Mouse (Mus musculus) kidney, adult 2 months (tissue): ENCODE data around the gene Slc12a8. TPM values are rescaled to one million over a fixed set of nuclear protein-coding genes. Genes with fewer than 3 reads are reported as not detected.
A peak's percentile ranks its signal among the peaks of the same experiment; 100 is the strongest.

ENCODE experiments used
- DNase-seq: peaks from one replicate; pipeline ENCODE4 v3.0.0; 2021
- H3K27ac ChIP-seq: fragments of 200-500 bp; 2 replicates; pipeline ENCODE4 v1.5.1; 2012; ENCODE audit warnings: low read depth, low read length, control low read depth, inconsistent platforms; ENCODE audit not compliant: insufficient read depth
- H3K27me3 ChIP-seq: fragments of 200-500 bp; replicated peaks from 2 replicates; pipeline ENCODE4 v1.6.1; 2012; ENCODE audit warnings: mild to moderate bottlenecking, moderate library complexity, low read length, inconsistent platforms; ENCODE audit not compliant: control insufficient read depth, insufficient read depth
- H3K36me3 ChIP-seq: fragments of 200-500 bp; 2 replicates; pipeline ENCODE4 v1.6.1; 2012; ENCODE audit warnings: mild to moderate bottlenecking, moderate library complexity, low read length, inconsistent platforms; ENCODE audit not compliant: control insufficient read depth, insufficient read depth
- H3K4me1 ChIP-seq: fragments of 200-500 bp; 2 replicates; pipeline ENCODE4 v1.6.1; 2011; ENCODE audit warnings: low read length; ENCODE audit not compliant: control insufficient read depth, insufficient read depth
- H3K4me3 ChIP-seq: fragments of 200-500 bp; 2 replicates; pipeline ENCODE4 v1.5.1; 2011; ENCODE audit warnings: mild to moderate bottlenecking, low read depth, low read length, control low read depth; ENCODE audit not compliant: insufficient read depth
- CTCF ChIP-seq: fragments of 200-500 bp; conservative IDR thresholded peaks from 2 replicates; pipeline ENCODE4 v1.5.1; 2011; ENCODE audit warnings: low read depth, mild to moderate bottlenecking, control low read depth, low read length, moderate library complexity, mixed read lengths; ENCODE audit not compliant: insufficient read depth, insufficient read length
- POLR2A ChIP-seq: fragments of 200-500 bp; IDR thresholded peaks from one replicate; pipeline ENCODE4 v1.6.1; 2011; ENCODE audit warnings: low read depth, low read length, control low read depth
- WGBS: fragments of 180-500 bp; shearing (Covaris S2); methylation state at CpG from one replicate; pipeline ENCODE4 v1.1.7; 2018; 5-methylcytosine and 5-hydroxymethylcytosine counted together
- polyA plus RNA-seq: library from polyadenylated mRNA; depleted of rRNA; stranded (reverse); fragments of >200 nt; gene quantifications from 2 replicates; pipeline ENCODE4 v1.2.3, GENCODE M21; 2012

Slc12a8 gene
- polyA plus RNA-seq, 1 experiment = 0.50 TPM

DNA sequence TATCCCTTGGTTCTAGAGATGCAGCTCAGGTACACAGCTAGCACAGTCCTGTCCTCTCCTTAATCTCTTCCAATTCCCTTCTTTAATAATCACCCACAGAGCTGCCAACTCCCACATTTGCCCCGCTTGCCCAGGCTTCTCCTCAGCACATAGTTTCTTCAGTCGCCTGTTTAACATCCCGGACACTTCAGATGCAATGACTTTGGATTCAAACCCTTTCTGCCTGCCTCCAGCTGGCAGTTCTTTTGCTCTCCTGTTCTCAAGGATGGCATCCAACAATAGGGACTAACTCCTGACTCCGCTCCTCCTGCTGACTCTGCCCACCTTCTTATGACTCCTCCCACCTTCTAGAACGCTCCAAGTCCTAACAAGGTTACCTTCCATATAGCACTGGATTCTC, 75.2 kb downstream of the Slc12a8 start:
- H3K4me3 ChIP-seq = no peak overlapping the region
- no peak overlapping the region for H3K27ac ChIP-seq
- H3K27me3 ChIP-seq = no peaks in the 10 kb centered on the region
- no peak for DNase-seq
- H3K4me1 ChIP-seq = 0 out of 2 replicates have a peak, but pooled peaks cover 3% of the 10 kb centered on the region
- WGBS = 95% methylated on average over 5 of the region's 5 CpGs
- TF ChIP-seq CTCF (no peak), POLR2A (no peak)
- H3K36me3 ChIP-seq = no peaks in the 10 kb centered on the region

DNA sequence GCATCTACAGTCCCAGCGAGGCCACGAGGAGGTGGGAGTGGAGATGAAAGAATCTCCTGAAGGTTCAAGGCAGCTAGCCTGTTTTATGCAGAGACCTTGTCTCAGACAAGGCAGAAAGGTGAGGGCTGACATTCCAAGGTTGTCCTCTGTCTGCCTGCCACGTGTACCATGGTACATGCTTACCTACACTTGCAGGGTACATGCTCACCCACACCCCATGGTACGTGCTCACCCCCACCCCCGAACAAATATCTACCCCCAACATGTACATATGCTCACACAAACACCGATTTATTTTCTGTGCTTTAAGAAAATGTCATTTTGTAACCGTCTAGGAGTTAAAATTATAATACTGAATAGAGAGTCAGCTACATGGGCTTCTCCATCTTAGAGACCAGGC, 76.3 kb downstream of the Slc12a8 start:
- Histone ChIP-seq H3K36me3 (no peaks in the 10 kb centered on the region), H3K4me3 (no peak overlapping the region), H3K27me3 (no peaks in the 10 kb centered on the region), H3K4me1 (0 out of 2 replicates have a peak, but pooled peaks cover 3% of the 10 kb centered on the region), H3K27ac (no peak overlapping the region)
- no peak for DNase-seq
- WGBS = 78% methylated on average over 7 of the region's 7 CpGs
- TF ChIP-seq CTCF (no peak), POLR2A (no peak)

DNA sequence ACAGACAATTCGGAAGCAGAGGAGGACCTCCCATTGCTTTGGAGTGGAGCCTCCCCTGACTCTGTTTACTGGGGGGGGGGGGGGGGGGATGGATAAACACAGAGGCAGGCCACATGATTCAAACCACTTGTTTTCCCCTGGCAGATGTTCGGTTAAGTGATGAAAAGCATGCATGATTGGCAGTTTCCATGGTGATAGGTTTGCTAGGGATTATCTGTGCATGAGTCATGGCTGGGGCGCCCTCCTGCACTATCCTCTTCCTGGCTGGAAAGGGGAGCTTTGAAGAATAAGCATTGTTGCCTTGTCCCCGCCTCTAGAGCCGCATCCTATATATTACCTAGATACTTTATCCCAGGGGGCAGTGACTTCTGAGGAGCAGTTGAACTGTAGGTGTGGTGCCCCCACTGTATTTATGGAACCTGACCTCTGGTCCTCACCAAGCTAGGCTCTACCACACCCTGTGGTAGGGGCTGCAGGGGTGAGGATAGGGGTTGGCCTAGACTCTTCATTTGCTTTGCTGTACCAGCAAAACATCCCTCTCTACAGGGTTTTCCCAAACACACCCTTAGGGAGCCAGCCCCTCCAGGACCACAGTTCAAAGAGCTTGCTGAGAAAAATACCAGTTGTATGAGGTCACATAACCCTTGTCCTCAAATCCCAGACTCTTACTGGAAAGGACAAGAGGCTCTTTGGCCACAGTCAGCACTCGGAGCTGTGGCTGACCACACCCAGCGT, 77.1 kb downstream of the Slc12a8 start:
- 66% methylated on average over 7 of the region's 7 CpGs for WGBS
- Histone ChIP-seq H3K27me3 (no peaks in the 10 kb centered on the region), H3K27ac (no peak overlapping the region), H3K4me3 (no peak overlapping the region), H3K36me3 (no peaks in the 10 kb centered on the region), H3K4me1 (0 out of 2 replicates have a peak, but pooled peaks cover 3% of the 10 kb centered on the region)
- no peak for TF ChIP-seq POLR2A
- no peak for TF ChIP-seq CTCF
- DNase-seq = no peak

DNA sequence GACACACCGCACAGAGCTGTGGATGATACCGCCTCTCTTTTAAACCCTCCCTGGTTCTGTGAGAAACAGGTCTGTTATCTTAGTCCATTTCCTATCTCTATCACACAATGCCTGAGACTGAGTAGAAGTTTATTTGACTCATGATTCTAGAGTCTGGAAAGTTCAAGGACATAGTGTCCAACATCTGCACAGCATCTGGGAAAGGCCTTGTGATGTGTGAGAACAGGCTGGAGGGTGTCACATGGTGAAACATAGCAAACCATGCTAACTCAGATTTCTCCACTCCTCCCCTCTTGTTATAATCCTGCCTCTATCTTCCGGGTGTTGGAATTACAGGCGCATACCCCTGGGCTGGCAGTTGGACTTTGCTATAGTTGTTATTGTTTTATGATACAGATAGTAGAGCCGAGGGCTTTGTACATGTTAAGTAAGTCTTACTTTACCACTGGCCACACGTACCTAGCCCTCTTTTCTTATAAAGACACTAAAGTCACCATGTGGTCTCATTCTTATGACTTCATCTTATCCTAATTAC, 78.2 kb downstream of the Slc12a8 start:
- TF ChIP-seq CTCF (no peak), POLR2A (no peak)
- no peaks in the 10 kb centered on the region for H3K36me3 ChIP-seq
- no peaks in the 10 kb centered on the region for H3K27me3 ChIP-seq
- no peak for DNase-seq
- H3K4me1 ChIP-seq = 0 out of 2 replicates have a peak, but pooled peaks cover 3% of the 10 kb centered on the region
- 94% methylated on average over 6 of the region's 6 CpGs for WGBS
- H3K27ac ChIP-seq = no peak overlapping the region
- H3K4me3 ChIP-seq = no peak overlapping the region

DNA sequence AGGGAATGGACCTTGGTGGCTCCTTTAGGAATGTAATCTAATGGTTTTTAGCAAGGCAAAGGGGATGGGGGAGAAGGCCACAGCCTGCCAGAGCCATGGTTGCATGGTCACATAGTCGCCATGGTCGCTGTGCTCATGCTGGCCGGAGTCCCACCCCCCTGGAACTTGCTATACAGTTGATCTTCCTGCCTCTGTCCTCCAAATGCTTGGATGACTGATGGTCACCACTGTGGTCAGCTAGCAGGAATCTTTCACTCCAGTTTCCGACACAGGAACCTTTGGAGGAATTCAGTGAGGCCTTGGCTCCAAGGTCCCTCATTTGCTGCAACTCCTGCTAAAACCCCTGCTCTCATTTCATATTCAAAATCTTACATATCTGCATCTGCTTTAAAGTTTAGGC, 79.1 kb downstream of the Slc12a8 start:
- DNase-seq = no peak
- TF ChIP-seq POLR2A (no peak), CTCF (no peak)
- Histone ChIP-seq H3K4me1 (0 out of 2 replicates have a peak, but pooled peaks cover 3% of the 10 kb centered on the region), H3K4me3 (no peak overlapping the region), H3K27ac (no peak overlapping the region), H3K36me3 (no peaks in the 10 kb centered on the region), H3K27me3 (no peaks in the 10 kb centered on the region)
- WGBS = 75% methylated on average over 4 of the region's 4 CpGs

DNA sequence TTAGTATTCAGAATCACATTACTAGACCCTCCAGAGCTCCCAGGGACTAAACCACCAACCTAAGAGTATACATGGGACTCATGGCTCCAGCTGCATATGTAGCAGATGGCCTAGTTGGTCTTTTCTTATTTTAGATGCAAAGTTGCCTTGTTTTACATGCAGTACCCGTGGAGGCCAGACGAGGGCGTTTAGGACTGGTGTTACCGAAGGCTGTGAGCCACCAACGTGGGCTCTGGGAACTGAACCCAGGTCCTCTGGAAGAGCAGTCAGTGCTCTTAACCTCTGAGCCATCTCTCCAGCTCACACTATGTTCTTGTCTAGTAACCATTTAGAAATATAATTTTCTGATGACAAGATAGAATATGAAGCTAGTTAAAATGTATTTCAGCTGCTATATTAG, 83.1 kb downstream of the Slc12a8 start:
- H3K4me1 ChIP-seq = no peaks in the 10 kb centered on the region
- no peak overlapping the region for H3K4me3 ChIP-seq
- TF ChIP-seq CTCF (peak; percentile 49), POLR2A (no peak)
- DNase-seq = no peak
- H3K36me3 ChIP-seq = no peaks in the 10 kb centered on the region
- H3K27ac ChIP-seq = no peak overlapping the region
- no peaks in the 10 kb centered on the region for H3K27me3 ChIP-seq
- 20% methylated on average over 5 of the region's 5 CpGs for WGBS

DNA sequence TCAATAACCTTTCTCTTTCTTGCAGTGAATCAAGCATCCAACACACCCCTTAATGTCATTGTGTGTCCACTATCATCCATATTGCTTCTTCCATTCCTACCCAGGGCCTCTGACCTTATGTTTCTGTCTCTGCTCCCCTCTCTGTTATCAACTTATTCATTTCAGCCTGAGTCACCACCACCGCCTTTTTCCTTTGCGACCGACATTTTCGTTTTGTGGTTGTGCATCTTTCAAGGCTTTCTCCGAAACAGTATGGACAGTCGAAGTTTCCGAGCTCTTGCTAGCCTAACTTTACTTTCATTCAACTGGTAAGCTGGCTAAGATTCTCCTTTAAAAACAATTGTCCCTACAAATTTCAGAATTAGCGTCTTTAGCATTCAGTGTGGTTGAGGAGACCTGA, 84.2 kb downstream of the Slc12a8 start:
- no peak for DNase-seq
- no peaks in the 10 kb centered on the region for H3K4me1 ChIP-seq
- no peaks in the 10 kb centered on the region for H3K27me3 ChIP-seq
- WGBS = 94% methylated on average over 8 of the region's 8 CpGs
- no peak overlapping the region for H3K4me3 ChIP-seq
- no peaks in the 10 kb centered on the region for H3K36me3 ChIP-seq
- H3K27ac ChIP-seq = no peak overlapping the region
- TF ChIP-seq POLR2A (no peak), CTCF (no peak)
